Mouse (Mus musculus): ENCODE data around the gene Spen. TPM values are rescaled to one million over a fixed set of nuclear protein-coding genes. Genes with fewer than 3 reads are reported as not detected.

Gene Spen
- polyA plus RNA-seq, 1 experiment from 2014 or later = 20.5 TPM

GRCm38 (mm10) chr4:141466844-141467580, 71.4 kb downstream of the Spen start:
- H3K9me3 ChIP-seq = no peaks in the 10 kb centered on the region
- 87% methylated on average over 15 of the region's 15 CpGs for WGBS
- ATAC-seq = 0 out of 2 replicates have a peak, but pooled peaks have one; percentile 24
- H3K4me2 ChIP-seq (replicated peaks) = no peak overlapping the region
- peaks cover 99% of the 10 kb centered on the region for H3K36me3 ChIP-seq
- no peaks in the 10 kb centered on the region for H3K4me1 ChIP-seq (replicated peaks)
- no peak overlapping the region for H3K9ac ChIP-seq (replicated peaks)
- H3K27me3 ChIP-seq = no peaks in the 10 kb centered on the region
- H3K27ac ChIP-seq = no peak overlapping the region
- no peak overlapping the region for H3K4me3 ChIP-seq (replicated peaks)

GRCm38 (mm10) chr4:141466289-141466795, 72.1 kb downstream of the Spen start:
- Histone ChIP-seq H3K4me2 (replicated peaks) (no peak overlapping the region), H3K4me1 (replicated peaks) (peaks cover 5% of the 10 kb centered on the region; the same call in 1 of the 2 replicates), H3K4me3 (replicated peaks) (no peak overlapping the region), H3K9ac (replicated peaks) (no peak overlapping the region), H3K9me3 (no peaks in the 10 kb centered on the region), H3K36me3 (peaks cover 98% of the 10 kb centered on the region), H3K27ac (no peak overlapping the region), H3K27me3 (no peaks in the 10 kb centered on the region)
- no peak for ATAC-seq
- WGBS = 91% methylated on average over 16 of the region's 16 CpGs

DNA sequence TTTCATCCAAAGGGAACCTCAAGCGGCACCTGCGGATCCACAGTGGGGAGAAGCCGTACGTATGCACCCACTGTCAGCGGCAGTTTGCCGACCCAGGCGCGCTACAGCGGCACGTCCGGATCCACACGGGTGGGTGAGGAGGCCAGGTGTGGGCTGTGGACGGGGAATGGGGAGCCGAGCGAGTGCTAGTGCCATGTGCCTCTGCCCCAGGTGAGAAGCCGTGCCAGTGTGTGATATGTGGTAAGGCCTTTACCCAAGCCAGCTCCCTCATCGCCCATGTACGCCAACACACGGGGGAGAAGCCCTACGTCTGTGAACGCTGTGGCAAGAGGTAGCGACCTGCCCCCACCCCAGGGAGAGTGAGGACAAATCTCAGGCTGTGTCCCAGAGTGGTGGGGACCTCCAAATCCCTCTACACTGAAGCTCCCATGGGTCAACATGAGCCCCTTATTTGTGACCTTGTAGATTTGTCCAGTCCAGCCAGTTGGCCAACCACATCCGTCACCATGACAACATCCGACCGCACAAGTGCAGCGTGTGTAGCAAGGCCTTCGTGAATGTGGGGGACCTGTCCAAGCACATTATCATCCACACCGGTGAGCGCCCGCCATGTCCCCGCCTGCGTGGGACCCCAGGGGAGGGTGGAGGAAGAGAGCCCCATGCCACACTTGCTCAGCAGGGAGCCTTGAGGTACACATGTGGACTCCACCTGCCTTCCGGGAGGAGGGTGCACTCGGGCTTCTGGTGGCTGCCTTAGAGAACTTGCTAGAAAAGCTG, 72.7 kb downstream of the Spen start:
- Histone ChIP-seq H3K9me3 (no peaks in the 10 kb centered on the region), H3K36me3 (peaks cover 91% of the 10 kb centered on the region), H3K4me3 (replicated peaks) (no peak overlapping the region), H3K4me1 (replicated peaks) (peaks cover 11% of the 10 kb centered on the region), H3K27ac (no peak overlapping the region), H3K4me2 (replicated peaks) (no peak overlapping the region), H3K9ac (replicated peaks) (no peak overlapping the region), H3K27me3 (no peaks in the 10 kb centered on the region)
- 87% methylated on average over 34 of the region's 34 CpGs for WGBS
- no peak for ATAC-seq

DNA sequence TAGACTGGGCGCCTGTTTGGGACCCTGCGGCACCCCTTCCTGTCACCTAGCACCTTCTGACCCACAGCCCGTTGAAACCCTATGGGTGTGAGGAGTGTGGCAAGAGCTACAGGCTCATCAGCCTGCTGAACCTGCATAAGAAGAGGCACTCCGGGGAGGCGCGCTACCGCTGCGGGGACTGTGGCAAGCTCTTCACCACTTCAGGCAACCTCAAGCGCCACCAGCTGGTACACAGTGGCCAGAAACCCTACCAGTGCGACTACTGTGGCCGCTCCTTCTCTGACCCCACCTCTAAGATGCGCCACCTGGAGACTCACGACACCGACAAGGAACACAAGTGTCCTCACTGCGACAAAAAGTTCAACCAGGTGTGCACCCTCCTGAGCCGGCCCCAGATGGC, 73.7 kb downstream of the Spen start:
- Histone ChIP-seq H3K9me3 (no peaks in the 10 kb centered on the region), H3K4me3 (replicated peaks) (no peak overlapping the region), H3K27ac (no peak overlapping the region), H3K4me1 (replicated peaks) (peaks cover 18% of the 10 kb centered on the region), H3K27me3 (no peaks in the 10 kb centered on the region), H3K36me3 (peaks cover 84% of the 10 kb centered on the region), H3K4me2 (replicated peaks) (no peak overlapping the region), H3K9ac (replicated peaks) (no peak overlapping the region)
- 74% methylated on average over 16 of the region's 16 CpGs for WGBS
- ATAC-seq = no peak

DNA sequence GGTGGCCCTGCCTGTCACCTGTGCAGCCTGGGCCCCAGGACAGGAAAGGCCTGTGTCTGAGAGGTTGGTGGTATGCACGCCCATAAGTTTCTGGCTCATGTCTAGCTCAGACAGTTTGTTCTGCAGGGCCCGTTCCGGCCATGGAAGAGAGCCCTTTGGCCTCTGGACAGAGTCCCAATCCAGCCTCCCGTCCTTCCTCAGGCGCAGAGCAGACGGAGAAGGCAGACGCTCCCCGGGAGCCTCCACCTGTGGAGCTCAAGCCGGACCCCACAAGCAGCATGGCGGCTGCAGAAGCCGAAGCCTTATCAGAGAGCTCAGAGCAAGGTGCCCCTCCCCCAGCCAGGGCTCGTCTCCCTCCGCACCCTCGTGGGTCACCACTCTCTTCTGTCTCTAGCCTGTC, 74.9 kb downstream of the Spen start:
- Histone ChIP-seq H3K27ac (no peak overlapping the region), H3K27me3 (no peaks in the 10 kb centered on the region), H3K9me3 (no peaks in the 10 kb centered on the region), H3K4me2 (replicated peaks) (no peak overlapping the region), H3K4me1 (replicated peaks) (peaks cover 31% of the 10 kb centered on the region), H3K9ac (replicated peaks) (no peak overlapping the region), H3K36me3 (peaks cover 76% of the 10 kb centered on the region), H3K4me3 (replicated peaks) (no peak overlapping the region)
- ATAC-seq = no peak
- 85% methylated on average over 14 of the region's 14 CpGs for WGBS

DNA sequence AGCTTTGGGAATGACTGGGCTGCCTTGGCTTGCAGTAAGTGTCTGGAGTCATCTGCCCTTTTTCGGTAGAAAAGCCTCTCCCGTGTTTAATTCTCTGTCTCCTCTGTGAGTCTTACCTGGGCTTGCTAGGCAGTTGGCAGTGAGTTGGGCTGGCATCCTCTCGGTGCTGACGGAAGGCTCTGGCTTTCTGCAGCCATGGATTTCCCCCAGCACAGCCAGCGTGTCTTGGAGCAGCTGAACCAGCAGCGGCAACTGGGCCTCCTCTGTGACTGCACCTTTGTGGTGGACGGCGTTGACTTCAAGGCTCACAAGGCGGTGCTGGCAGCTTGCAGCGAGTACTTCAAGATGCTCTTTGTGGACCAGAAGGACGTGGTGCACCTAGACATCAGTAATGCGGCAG, 76.8 kb downstream of the Spen start:
- 0 out of 2 replicates have a peak overlapping the region, but pooled peaks have one; percentile 9 for H3K27ac ChIP-seq
- H3K4me1 ChIP-seq (replicated peaks) = peaks cover 39% of the 10 kb centered on the region
- WGBS = 86% methylated on average over 12 of the region's 12 CpGs
- peaks cover 60% of the 10 kb centered on the region for H3K36me3 ChIP-seq
- H3K9ac ChIP-seq (replicated peaks) = no peak overlapping the region
- H3K27me3 ChIP-seq = no peaks in the 10 kb centered on the region
- ATAC-seq = no peak
- no peak overlapping the region for H3K4me3 ChIP-seq (replicated peaks)
- H3K4me2 ChIP-seq (replicated peaks) = no peak overlapping the region
- H3K9me3 ChIP-seq = no peaks in the 10 kb centered on the region

DNA sequence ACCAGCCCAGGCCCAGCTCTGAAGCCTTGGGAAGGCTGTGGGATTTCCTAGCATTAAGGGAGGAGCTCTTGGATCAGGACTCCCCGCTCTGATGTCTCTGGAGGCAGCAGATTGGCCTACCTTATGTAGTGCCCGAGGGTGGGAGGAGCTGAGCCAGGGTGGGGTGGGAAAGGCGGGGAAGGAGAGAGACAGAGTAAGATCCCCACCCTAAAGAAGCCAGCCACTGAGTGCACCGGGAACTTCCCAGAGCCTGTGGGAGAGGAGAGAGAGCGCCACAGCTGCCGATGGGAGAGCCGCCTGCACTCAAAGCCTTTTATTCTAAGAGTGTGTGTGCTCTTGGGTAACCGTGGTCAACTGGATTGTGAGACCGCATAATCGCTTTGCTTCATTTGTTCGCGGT, 77.3 kb downstream of the Spen start:
- Histone ChIP-seq H3K4me2 (replicated peaks) (no peak overlapping the region), H3K4me3 (replicated peaks) (no peak overlapping the region), H3K36me3 (peaks cover 60% of the 10 kb centered on the region), H3K4me1 (replicated peaks) (peaks cover 39% of the 10 kb centered on the region), H3K27ac (peak overlapping the region; percentile 9; the same call in 1 of the 2 replicates), H3K27me3 (no peaks in the 10 kb centered on the region), H3K9me3 (no peaks in the 10 kb centered on the region), H3K9ac (replicated peaks) (no peak overlapping the region)
- 22% methylated on average over 12 of the region's 12 CpGs for WGBS
- ATAC-seq = peak; percentile 27; the same call in 1 of the 2 replicates

- no peak overlapping the region for H3K27ac ChIP-seq
- peaks cover 39% of the 10 kb centered on the region for H3K4me1 ChIP-seq (replicated peaks)
- no peaks in the 10 kb centered on the region for H3K9me3 ChIP-seq
- 94% methylated on average over 4 of the region's 4 CpGs for WGBS
- H3K9ac ChIP-seq (replicated peaks) = no peak overlapping the region
- peaks cover 59% of the 10 kb centered on the region for H3K36me3 ChIP-seq
- H3K4me2 ChIP-seq (replicated peaks) = no peak overlapping the region
- ATAC-seq = no peak
- H3K4me3 ChIP-seq (replicated peaks) = no peak overlapping the region
- H3K27me3 ChIP-seq = no peaks in the 10 kb centered on the region
Observed at GRCm38 (mm10) chr4:141460481-141460880, 77.9 kb downstream of the Spen start.

GRCm38 (mm10) chr4:141459766-141460165, 78.6 kb downstream of the Spen start:
- WGBS = 88% methylated on average over 9 of the region's 9 CpGs
- Histone ChIP-seq H3K9ac (replicated peaks) (no peak overlapping the region), H3K27me3 (no peaks in the 10 kb centered on the region), H3K4me2 (replicated peaks) (no peak overlapping the region), H3K4me1 (replicated peaks) (peaks cover 39% of the 10 kb centered on the region), H3K9me3 (no peaks in the 10 kb centered on the region), H3K36me3 (peaks cover 56% of the 10 kb centered on the region), H3K27ac (no peak overlapping the region), H3K4me3 (replicated peaks) (no peak overlapping the region)
- no peak for ATAC-seq

- H3K9ac ChIP-seq (replicated peaks) = no peak overlapping the region
- H3K9me3 ChIP-seq = no peaks in the 10 kb centered on the region
- no peaks in the 10 kb centered on the region for H3K27me3 ChIP-seq
- 63% methylated on average over 3 of the region's 3 CpGs for WGBS
- H3K4me3 ChIP-seq (replicated peaks) = no peak overlapping the region
- peaks cover 39% of the 10 kb centered on the region for H3K4me1 ChIP-seq (replicated peaks)
- no peak for ATAC-seq
- no peak overlapping the region for H3K27ac ChIP-seq
- no peak overlapping the region for H3K4me2 ChIP-seq (replicated peaks)
- H3K36me3 ChIP-seq = peaks cover 48% of the 10 kb centered on the region
Observed at GRCm38 (mm10) chr4:141458888-141459287, 79.5 kb downstream of the Spen start.

GRCm38 (mm10) chr4:141458236-141458635, 80.2 kb downstream of the Spen start:
- ATAC-seq = no peak
- peak overlapping the region; percentile 48; the same call in 1 of the 2 replicates for H3K9ac ChIP-seq (replicated peaks)
- 17% methylated on average over 7 of the region's 7 CpGs for whole genome bisulfite sequencing
- peaks cover 43% of the 10 kb centered on the region for H3K36me3 ChIP-seq
- H3K9me3 ChIP-seq = no peaks in the 10 kb centered on the region
- H3K4me1 ChIP-seq (replicated peaks) = peaks cover 39% of the 10 kb centered on the region
- H3K4me2 ChIP-seq (replicated peaks) = no peak overlapping the region
- H3K27me3 ChIP-seq = no peaks in the 10 kb centered on the region
- H3K4me3 ChIP-seq (replicated peaks) = no peak overlapping the region
- H3K27ac ChIP-seq = no peak overlapping the region
